Mouse (Mus musculus): ENCODE data around the gene Maip1.
A peak's percentile ranks its signal among the peaks of the same experiment; 100 is the strongest.

Maip1 gene

DNA sequence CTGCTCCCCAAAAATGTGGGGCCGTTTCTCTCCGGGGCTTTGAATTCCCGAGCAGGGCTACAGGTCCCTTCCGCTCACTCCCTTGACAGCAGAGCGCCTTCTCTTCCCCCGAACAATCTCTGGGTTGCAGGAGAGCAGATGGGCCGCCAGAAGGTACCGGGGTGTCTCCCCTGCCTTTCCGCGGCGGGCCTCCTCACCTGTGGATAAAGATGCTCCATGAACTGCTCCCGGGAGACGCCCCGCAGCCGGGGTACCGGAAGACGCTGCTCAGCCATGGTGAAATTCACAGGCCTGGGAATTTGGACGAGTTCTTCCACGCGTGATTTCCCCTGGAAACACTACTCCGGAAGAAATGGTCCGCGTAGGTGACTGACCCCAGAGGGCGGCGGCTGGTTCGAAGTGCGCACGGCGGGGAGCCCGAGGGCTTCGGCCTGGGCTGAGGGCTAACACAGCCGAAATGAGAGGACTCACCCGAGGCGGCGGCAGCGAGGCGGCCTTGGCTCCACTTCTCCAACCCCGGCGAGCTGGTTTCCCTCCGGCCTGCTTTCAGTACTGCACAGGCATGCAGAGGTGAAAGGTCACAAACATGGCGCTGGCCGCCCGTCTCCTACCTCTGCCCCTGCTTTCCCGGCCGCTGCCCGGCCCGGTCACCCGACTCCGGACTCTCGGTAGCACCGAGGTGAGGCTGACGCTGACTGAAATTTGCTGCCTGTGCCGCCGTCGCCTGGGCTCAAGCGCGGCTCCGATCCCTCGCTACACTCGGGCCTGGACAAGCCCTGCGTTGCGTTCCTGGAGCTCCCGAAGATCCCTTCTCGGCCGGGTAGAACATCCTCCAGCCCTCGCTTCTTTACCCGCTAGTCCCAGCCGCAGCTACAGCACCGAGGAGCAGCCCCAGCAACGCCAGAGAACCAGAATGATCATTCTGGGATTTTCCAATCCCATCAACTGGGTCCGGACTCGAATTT is at the start of gene Maip1, which contains the start of gene Tyw5:
Gene Maip1, plus strand, starts transcription at position 142 of the 965 bp plus-strand sequence.
Gene Tyw5, minus strand, starts transcription at position 915 of the 965 bp plus-strand sequence.
- peak; percentile 73 for DNase-seq (ENCODE audit: low spot score)

DNA sequence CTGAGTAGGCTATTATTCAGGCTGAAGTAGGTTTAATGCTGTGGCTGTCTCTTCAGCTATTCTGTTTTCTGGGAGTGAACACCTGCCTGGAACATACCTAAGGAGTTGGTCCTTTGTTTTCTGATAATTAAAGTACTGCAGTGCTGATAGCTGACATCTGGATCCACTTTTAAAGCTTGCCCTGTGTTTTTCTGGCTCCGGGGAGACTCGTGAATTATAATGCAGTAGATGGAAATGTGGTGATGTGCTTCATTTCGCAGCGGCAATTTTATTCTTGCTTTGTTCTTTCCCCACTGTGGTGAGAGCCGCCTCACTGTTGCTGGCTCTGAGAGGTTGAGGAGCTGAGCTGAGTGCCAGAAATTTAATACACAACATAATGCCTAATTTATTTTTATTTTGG is 47.6 kb upstream of the Maip1 start:
- DNase-seq (ENCODE audit: low spot score): no peak

DNA sequence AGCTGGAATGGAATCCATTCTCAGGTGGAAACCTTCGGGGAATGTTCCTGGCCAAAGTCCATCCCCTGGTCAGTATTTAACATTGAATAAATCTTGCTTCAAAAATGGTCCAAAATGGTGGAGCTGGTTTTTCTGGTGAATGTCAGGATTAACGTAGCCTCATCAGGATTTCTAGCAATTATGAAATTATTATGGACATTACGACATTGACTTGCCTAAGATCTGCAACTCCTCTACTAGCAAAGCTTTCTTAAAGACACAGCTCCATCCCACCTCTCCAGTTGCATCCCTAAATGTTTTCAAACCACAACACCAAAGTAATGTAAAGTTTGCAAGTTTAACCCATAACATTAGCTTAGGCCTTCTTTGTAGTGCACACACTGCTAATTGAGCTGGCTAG is 38.7 kb upstream of the Maip1 start:
- no peak for DNase-seq (ENCODE audit: low spot score)

DNA sequence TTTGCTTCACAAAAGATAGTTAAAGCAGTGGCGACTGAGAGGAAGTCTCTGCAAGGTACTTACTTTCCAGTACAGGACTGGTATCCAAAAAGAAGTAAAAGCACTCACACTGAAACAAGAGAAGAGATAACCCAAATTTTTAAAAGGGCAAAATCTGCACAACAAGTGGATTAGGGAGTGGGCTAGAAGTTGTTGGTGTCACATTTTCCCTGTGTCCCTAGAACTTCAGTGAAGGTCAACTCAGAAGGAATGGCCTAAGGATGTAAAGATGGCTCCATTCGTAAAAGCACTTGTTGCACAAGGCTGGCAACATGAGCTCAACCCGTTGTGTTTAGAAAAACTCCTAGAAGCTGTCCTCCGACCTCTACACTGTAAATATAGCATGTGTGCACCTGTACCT is 37.0 kb upstream of the Maip1 start:
- no peak for DNase-seq (ENCODE audit: low spot score)

DNA sequence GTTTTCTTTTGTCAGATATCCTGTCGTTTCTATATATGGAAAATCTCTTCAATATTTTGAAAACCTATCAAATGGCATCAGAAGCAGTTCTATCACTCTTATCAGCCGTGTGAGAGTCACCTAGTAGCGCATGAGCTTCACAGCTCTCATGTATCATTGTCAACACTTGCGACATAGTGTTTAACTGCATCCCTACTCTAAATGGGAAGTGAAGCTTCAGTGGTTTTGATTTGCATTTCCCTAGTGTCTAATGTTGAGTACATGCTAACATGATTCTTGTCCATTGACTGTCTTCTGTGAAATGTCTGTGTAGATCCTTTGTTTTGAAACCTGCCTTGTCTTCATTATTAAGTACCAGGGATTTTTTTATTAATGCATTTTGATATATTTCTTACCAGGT is 35.7 kb upstream of the Maip1 start:
- DNase-seq (ENCODE audit: low spot score): no peak

DNA sequence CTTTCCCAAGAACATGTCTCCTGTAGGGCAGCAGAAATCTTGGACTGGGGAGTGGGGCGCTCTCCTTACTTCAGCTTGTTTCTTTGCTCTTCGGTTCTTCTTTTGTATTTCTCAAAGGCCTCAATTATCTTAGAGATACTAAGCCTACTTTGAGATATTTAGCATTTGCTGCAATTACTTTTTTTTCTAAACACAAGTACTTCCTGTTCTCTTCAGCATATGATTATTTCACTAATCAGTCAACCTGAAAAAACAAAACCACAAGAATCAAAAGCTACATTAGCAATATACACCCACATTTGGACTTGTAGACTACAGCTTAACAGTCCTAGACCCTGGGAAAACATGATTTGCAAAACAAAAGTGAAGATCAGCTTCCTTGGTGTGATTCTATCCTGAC is 30.9 kb upstream of the Maip1 start:
- no peak for DNase-seq (ENCODE audit: low spot score)

DNA sequence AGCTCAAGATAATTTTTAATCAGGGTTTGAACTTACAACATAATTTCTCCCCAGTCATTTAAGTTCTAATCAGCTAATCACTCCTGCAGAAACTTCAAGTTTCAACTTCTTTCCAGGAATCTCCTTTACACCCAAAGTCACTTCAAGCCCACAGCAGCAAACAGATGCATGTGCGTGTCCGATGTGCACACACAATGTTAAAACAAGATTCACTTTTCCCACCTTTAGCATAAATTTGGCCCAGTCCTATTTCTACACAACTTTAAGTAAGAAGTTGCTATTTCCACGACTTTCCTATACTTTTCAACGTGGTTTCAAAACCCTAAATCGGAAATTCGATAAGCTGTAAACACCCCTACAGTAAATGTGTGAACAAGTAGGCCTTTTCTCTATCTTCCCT is 29.3 kb upstream of the Maip1 start:
- DNase-seq (ENCODE audit: low spot score): no peak

DNA sequence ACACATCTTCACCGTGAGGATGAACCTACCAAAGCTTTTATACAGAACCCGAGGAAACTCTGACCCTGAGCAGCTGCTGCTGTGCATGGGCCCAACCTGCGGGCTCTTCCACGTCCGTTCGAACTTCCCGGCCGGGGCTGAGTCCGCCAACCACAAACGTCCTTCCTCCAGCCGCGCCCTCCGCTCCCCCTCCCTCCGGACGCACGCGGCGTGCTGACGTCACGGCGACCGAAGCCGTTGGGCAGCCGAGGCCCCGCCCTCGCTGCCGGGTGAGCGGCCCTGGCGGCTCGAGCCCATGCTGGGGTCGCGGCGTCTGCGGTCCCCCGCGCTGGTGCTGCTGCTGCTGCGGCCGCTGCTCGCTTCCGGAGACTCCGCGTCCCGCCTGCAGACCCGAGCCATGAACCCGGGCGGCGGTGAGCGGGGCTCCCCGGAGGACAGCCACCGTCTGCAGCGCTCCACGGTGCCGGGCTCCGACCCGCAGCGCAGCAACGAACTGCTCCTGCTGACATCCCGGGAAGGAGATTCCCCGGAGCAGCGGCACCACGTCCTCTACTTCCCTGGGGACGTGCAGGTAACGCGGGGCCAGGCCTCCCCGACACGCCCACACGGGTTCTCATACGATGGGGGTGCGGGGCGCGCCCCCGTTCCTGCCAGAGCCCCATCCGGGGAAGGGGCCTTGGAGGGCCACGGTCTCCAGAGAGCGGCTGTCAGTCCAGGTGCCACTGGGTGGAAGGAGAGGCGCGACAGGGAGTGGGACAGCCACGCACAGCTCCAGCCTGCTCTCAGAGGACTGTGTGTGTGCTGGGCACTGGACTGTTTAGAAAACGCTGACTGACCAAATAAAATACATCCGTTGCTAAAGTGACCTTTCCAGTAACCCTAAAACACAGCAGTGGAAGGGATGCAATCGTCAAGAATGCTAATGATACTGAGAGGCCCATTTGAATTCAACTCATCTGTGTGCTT is 28.5 kb upstream of the Maip1 start, which contains the start of gene 1700066M21Rik:
Gene 1700066M21Rik, plus strand, starts transcription at position 245 of the 966 bp plus-strand sequence.
- peak; percentile 86 for DNase-seq (ENCODE audit: low spot score)

DNA sequence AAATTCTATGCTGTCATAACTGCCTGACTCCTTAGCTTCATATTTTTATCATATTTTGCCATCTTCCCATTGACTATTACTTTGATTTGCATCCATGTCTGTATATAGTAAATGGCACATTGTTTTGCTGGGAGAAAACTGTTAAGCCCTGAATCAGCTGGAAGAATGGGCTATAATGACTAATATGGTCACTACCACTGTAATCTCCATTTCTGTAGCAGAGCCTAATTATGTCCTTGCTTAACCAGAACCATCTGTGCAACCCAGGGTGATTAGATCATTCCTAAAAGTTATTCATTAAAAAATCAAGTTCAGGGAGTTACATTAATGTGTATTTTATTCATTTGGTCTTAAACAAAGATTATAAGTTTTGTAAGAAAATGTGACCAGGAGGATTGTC is 19.6 kb upstream of the Maip1 start:
- DNase-seq (ENCODE audit: low spot score): no peak

DNA sequence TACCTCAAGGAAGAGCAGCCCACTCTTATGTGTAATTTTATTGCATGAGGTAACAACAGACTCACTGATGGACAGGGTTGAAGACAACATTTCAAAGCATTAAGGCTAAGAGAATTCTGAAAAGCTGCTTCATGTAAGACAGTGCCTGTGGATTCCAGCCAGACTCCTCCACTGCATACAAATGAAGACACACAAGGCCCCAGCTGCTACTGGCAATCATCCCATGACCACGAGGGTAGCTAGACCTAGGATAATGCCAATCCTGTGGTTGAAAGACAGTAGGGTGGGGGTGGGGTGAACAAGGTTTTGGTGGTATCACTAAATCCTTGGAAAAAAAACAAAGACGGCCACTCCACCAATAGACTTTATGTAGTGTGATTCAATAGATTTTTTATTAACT is 18.3 kb upstream of the Maip1 start:
- peak; percentile 63 for DNase-seq (ENCODE audit: low spot score)

DNA sequence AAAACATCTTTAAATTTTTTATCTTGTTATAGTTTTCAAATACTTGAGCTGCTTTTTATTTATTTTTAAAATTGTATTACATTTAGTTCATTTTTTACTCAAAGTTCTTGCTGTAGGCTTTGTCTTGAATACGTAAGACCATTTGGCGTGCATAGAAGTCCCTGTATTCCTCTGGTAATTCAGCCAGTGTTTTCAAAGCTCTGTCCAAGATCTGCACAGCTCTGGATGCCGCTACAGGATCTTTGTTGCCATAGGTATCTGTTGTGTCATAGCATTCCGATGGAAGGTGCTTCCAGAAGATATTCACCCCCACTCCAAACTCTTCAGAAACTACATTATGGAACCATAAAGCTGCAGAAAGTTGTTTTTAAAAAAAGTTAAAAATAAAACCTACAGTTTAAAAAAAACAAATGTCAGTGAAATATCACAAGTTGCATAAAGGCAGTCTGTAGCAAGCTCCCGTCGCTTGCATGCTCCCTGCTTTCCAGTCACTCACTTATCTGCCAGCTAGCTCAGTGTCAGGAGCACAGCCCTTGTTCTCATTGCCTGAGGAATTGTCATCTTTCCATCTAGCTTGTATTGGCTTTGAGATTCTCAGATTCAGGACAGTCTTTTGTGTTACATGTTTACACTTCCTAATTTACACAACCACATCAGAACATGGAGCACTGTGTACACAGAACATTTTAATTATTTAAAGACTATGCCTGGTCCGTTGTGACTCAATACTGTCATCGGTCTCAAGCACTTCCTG is 17.5 kb upstream of the Maip1 start:
- no peak for DNase-seq (ENCODE audit: low spot score)

DNA sequence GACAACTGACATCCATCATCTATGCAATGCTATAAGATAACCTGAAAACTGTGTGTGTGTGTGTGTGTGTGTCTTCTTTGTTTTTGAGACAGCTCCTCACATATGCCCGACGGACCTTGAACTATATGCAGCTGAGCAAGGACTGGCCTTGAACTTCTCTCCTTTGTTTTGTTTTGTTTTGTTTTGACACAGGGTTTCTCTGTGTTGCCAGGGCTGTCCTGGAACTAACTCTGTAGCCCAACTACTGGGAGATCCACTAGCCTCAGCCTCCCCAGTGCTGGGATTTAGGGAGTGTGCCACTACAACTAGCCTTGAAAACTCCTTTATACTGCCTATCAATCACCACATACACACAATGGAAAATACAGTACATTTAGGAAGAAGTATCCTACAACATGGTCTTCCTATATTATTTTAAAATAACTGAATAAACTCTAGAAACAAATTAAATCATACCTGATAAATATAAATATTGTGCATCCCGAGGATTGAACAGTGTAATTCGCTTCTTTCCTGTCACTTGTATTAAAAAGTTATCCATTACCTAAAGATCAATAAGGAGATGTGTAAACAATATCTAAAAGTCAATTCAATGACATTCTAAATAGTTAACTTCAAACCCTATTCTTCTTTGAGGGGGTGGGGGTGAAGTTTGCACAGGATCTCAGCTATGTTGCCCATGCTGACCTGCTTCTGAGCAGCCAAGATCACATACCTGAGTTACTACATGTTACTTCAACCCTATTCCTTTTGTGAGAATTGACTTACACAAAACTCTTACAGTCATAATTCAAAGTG is 14.9 kb upstream of the Maip1 start:
- DNase-seq (ENCODE audit: low spot score): no peak

DNA sequence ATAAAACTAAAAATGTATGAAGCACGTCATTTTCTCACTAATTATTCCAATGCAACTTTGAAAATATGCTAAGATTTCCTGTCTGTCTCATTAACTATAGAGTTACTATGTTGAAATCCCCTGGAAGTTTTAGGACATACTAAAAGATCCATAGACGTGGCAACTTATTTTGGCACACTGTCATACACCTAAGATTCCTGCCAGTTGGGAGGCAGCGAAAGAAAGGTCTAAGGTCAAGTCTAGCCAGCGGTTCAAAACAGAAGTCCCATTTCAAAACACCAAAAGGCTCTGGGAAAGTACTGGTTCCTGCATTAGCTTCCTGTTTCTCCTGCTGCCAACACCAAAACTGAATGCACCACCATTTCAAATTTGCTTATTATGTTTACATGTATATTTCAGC is 13.7 kb upstream of the Maip1 start:
- DNase-seq (ENCODE audit: low spot score): no peak

DNA sequence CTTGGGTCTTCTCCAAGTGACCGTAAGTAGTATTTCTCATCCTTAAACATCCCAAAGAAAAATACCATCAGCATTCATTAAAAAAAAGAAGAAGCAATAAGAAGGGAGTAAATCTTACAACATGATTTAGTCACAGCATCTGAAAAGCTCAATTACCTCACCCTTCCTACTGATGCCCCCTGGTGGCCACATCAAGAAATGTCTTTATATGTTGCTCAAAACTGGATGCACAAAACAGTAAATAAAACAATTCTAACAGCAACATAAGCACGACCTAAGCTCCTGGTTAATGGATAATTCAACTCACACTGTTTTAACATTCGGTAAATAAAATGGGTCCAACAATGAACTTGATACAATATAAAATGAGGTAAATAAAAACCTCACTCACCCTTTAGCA is 12.1 kb upstream of the Maip1 start:
- DNase-seq (ENCODE audit: low spot score): no peak

DNA sequence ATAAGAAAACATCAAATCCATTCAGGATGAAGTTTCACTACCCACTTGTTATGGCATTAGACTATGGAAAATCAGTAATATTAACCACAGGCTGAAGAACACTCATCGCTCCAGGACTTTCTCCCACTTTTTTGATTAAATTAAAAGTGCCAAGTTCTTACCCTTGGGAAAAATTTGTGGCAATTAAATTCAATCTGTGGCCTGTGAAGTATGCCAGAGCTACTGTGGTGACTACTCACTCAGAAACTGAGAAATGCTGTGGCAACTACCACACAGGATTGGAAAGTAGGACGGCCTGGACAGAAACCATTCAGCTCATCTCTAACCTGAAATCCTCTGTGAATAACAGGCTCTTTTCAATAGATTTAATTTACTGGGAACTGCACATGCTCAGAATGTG is 5.8 kb upstream of the Maip1 start:
- no peak for DNase-seq (ENCODE audit: low spot score)

DNA sequence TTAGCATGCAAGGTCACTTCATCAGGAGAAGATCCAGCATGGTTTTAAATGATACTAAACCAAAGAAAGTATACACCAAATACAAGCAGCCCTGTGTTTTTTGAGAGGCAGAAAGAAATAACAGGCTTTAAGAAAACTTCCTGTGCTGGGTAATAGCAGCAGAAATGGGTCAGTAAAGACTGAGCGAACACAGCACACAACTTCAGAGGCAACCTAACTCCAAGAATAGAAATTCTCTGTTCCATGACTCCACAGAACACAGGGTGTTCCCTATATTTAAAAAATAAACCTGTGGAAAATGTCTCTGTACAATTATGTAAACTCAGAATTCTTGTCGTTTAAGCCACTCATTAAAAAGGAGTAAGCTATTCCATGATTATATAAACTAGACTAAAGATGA is 5.3 kb upstream of the Maip1 start:
- DNase-seq (ENCODE audit: low spot score): no peak

DNA sequence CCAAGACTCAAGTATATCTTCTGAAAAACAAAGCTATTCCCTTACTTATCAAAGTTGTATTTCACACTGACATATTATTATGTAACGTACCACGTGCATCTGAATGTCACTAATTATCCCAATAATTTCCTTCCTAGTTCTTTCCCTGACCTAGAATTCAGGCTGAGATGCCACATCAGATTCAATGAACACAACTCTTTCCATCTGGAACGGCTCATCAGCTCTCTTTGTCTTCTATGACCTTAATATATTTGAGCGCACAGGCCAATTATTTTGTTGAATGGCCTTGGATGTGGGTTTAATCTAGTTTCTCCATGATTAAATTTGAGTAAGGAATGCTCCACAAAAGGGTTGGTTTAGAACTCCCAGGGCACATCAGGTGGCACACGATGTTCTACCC is 4.0 kb upstream of the Maip1 start:
- no peak for DNase-seq (ENCODE audit: low spot score)

DNA sequence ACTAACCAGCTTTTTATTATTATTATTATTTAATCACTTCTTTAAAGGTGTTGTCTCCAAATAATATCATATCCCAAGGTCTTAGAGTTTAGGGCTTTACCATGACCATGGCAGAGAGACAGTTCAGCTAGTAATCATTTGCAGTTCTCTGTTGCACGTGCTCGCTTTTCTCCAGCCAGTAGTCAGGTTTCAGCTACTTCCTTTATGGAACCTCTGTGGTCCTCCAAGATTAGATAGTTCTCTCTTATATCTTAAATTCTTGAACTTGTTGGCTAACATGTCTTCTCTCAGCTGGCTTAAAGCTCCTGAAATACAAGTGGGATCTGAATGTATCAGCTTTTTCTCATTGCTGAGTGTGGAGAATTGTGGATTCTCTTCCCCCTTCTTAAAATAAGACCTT is 2.9 kb downstream of the Maip1 start:
- DNase-seq (ENCODE audit: low spot score): no peak

DNA sequence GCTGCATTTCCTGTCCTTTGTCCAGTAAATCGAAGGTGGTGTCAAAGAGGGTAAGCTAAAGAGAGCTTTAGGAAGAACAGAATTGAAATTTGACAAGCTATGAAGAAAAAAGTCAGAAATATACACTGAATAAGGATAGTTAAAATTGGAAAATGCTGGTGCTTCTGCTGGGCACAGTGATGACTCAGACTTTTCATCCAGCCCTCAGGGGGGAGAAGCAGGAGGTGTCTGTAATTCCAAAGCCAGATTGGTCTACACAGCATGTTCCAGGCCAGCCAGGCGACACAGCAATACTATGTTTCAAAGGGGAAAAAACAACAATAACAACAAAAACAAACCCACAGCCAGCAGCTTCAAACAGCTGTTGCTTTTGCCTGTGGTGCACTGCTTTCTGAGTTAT is 7.3 kb downstream of the Maip1 start:
- DNase-seq (ENCODE audit: low spot score): no peak

DNA sequence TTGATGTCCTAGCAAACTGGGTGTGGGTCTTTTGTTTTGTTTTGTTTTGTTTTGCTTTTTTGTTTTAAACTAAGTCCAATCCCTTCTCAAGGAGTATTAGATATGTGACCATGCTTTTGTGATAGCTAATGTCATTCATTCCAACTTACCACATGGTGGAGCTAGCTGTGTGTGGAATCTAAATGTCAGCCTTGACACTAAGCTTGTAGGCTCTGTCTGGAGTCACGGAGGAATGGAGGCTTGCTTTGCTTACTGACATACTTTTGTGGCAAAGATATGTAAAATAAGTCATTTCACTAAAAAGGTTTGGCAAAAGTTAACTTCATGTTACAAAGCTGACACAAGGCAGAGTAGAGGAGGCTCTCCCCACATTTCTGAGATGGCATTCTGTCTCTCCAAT is 17.6 kb downstream of the Maip1 start:
- DNase-seq (ENCODE audit: low spot score): no peak
